Mouse (Mus musculus) heart, embryonic 10.5 days (tissue): ENCODE results near the gene Cox11. TPM values are rescaled to one million over a fixed set of nuclear protein-coding genes. Genes with fewer than 3 reads are reported as not detected.

Experiments used
- DNase-seq: peaks from one replicate; pipeline ENCODE4 v3.0.0-alpha.2; 2017; ENCODE audit warnings: low spot score
- H3K27ac ChIP-seq: fragments of 300-500 bp; sonication (generic); 2 replicates; pipeline ENCODE4 v1.5.1; 2016; ENCODE audit warnings: mild to moderate bottlenecking
- H3K27me3 ChIP-seq: fragments of 300-500 bp; sonication (generic); 2 replicates; pipeline ENCODE4 v1.6.1; 2016; ENCODE audit warnings: mild to moderate bottlenecking; ENCODE audit not compliant: poor library complexity, insufficient read depth, severe bottlenecking
- H3K36me3 ChIP-seq: fragments of 300-500 bp; sonication (generic); 2 replicates; pipeline ENCODE4 v1.6.1; 2016; ENCODE audit warnings: mild to moderate bottlenecking, moderate library complexity
- H3K4me1 ChIP-seq: fragments of 300-500 bp; sonication (generic); 2 replicates; pipeline ENCODE4 v1.6.1; 2016; ENCODE audit warnings: mild to moderate bottlenecking
- H3K4me3 ChIP-seq: fragments of 300-500 bp; sonication (generic); 2 replicates; pipeline ENCODE4 v1.5.1; 2016; ENCODE audit warnings: mild to moderate bottlenecking, moderate library complexity
- H3K9me3 ChIP-seq: fragments of 300-500 bp; sonication (generic); 2 replicates; pipeline ENCODE4 v1.6.1; 2016; ENCODE audit warnings: mild to moderate bottlenecking, moderate library complexity
- WGBS: fragments of 180-500 bp; shearing (Covaris S2); methylation state at CpG from one replicate; pipeline ENCODE4 v1.1.7; 2016; 5-methylcytosine and 5-hydroxymethylcytosine counted together
- polyA plus RNA-seq: library from polyadenylated mRNA; unstranded; fragments of >200 nt; fragmentation: Nextera tagmentation; extraction: Ambion mirVana; gene quantifications from 2 replicates; pipeline ENCODE4 v1.2.1, GENCODE M21; 2016

Cox11 gene
- polyA plus RNA-seq, 1 experiment from 2014 or later = 48.3 TPM

- Histone ChIP-seq H3K27ac (peak overlapping the region; percentile 70; the same call in 1 of the 2 replicates), H3K9me3 (no peaks in the 10 kb centered on the region), H3K36me3 (peaks cover 32% of the 10 kb centered on the region), H3K4me3 (no peak overlapping the region), H3K4me1 (peaks cover 37% of the 10 kb centered on the region), H3K27me3 (no peaks in the 10 kb centered on the region)
- DNase-seq = no peak
- WGBS = 80% methylated on average over 4 of the region's 4 CpGs
These were observed 28.9 kb downstream of the Cox11 start for GRCm38 (mm10) chr11:90666916-90667315.

- peaks cover 32% of the 10 kb centered on the region for H3K36me3 ChIP-seq
- 94% methylated on average over 6 of the region's 6 CpGs for WGBS
- H3K27me3 ChIP-seq = no peaks in the 10 kb centered on the region
These were observed 29.4 kb downstream of the Cox11 start for GRCm38 (mm10) chr11:90667325-90667724.

GRCm38 (mm10) chr11:90675479-90676110 lies 37.6 kb downstream of the Cox11 start:
- no peak for DNase-seq
- WGBS = 75% methylated on average over 5 of the region's 5 CpGs
- Histone ChIP-seq H3K36me3 (peaks cover 36% of the 10 kb centered on the region), H3K27ac (0 out of 2 replicates have a peak overlapping the region, but pooled peaks have one; percentile 13), H3K27me3 (no peaks in the 10 kb centered on the region), H3K4me3 (no peak overlapping the region), H3K9me3 (no peaks in the 10 kb centered on the region), H3K4me1 (peaks cover 21% of the 10 kb centered on the region)

More at GRCm38 (mm10) chr11:90667325-90667724, 29.4 kb downstream of the Cox11 start:
- Histone ChIP-seq H3K4me1 (peaks cover 37% of the 10 kb centered on the region), H3K9me3 (no peaks in the 10 kb centered on the region), H3K27ac (no peak overlapping the region), H3K4me3 (no peak overlapping the region)
- no peak for DNase-seq

- peaks cover 38% of the 10 kb centered on the region; the same call in 1 of the 2 replicates for H3K36me3 ChIP-seq
- no peak overlapping the region for H3K4me3 ChIP-seq
- H3K27ac ChIP-seq = no peak overlapping the region
- 94% methylated on average over 7 of the region's 7 CpGs for WGBS
- H3K27me3 ChIP-seq = no peaks in the 10 kb centered on the region
- peak; percentile 31 for DNase-seq
- H3K9me3 ChIP-seq = no peaks in the 10 kb centered on the region
- peaks cover 21% of the 10 kb centered on the region for H3K4me1 ChIP-seq
These were observed 39.1 kb downstream of the Cox11 start for GRCm38 (mm10) chr11:90677027-90677426.

- H3K9me3 ChIP-seq = no peaks in the 10 kb centered on the region
- 43% methylated on average over 8 of the region's 8 CpGs for WGBS
- peak overlapping the region; percentile 47; the same call in 1 of the 2 replicates for H3K27ac ChIP-seq
- peaks cover 21% of the 10 kb centered on the region for H3K4me1 ChIP-seq
- no peak overlapping the region for H3K4me3 ChIP-seq
- H3K36me3 ChIP-seq = peaks cover 37% of the 10 kb centered on the region
- peak; percentile 75 for DNase-seq
- H3K27me3 ChIP-seq = no peaks in the 10 kb centered on the region
These were observed 39.9 kb downstream of the Cox11 start for GRCm38 (mm10) chr11:90677771-90678288.

GRCm38 (mm10) chr11:90678582-90678981 lies 40.6 kb downstream of the Cox11 start:
- 0 out of 2 replicates have a peak overlapping the region, but pooled peaks have one; percentile 16 for H3K27ac ChIP-seq
- H3K36me3 ChIP-seq = peaks cover 35% of the 10 kb centered on the region
- no peaks in the 10 kb centered on the region for H3K9me3 ChIP-seq
- DNase-seq = no peak
- H3K4me1 ChIP-seq = peaks cover 21% of the 10 kb centered on the region
- 96% methylated on average over 5 of the region's 5 CpGs for WGBS
- H3K27me3 ChIP-seq = no peaks in the 10 kb centered on the region
- H3K4me3 ChIP-seq = no peak overlapping the region

- Histone ChIP-seq H3K27ac (no peak overlapping the region), H3K4me3 (no peak overlapping the region), H3K4me1 (peaks cover 16% of the 10 kb centered on the region; the same call in 1 of the 2 replicates), H3K36me3 (peaks cover 36% of the 10 kb centered on the region), H3K27me3 (no peaks in the 10 kb centered on the region), H3K9me3 (no peaks in the 10 kb centered on the region)
- peak; percentile 70 for DNase-seq
These were observed 43.2 kb downstream of the Cox11 start for GRCm38 (mm10) chr11:90681171-90681570.

- no peaks in the 10 kb centered on the region for H3K9me3 ChIP-seq
- 73% methylated on average over 6 of the region's 6 CpGs for WGBS
- H3K4me3 ChIP-seq = no peak overlapping the region
- H3K4me1 ChIP-seq = peaks cover 12% of the 10 kb centered on the region; the same call in 1 of the 2 replicates
- no peaks in the 10 kb centered on the region for H3K27me3 ChIP-seq
- peaks cover 34% of the 10 kb centered on the region for H3K36me3 ChIP-seq
- no peak overlapping the region for H3K27ac ChIP-seq
- peak; percentile 47 for DNase-seq
These were observed 46.8 kb downstream of the Cox11 start for GRCm38 (mm10) chr11:90684765-90685164.

- H3K27ac ChIP-seq = no peak overlapping the region
- peak; percentile 33 for DNase-seq
- peaks cover 30% of the 10 kb centered on the region for H3K36me3 ChIP-seq
- peaks cover 12% of the 10 kb centered on the region; the same call in 1 of the 2 replicates for H3K4me1 ChIP-seq
- WGBS = 80% methylated on average over 6 of the region's 6 CpGs
- H3K9me3 ChIP-seq = no peaks in the 10 kb centered on the region
- no peak overlapping the region for H3K4me3 ChIP-seq
- no peaks in the 10 kb centered on the region for H3K27me3 ChIP-seq
These were observed 47.2 kb downstream of the Cox11 start for GRCm38 (mm10) chr11:90685196-90685595.

GRCm38 (mm10) chr11:90686287-90687025 lies 48.5 kb downstream of the Cox11 start:
- no peaks in the 10 kb centered on the region for H3K27me3 ChIP-seq
- WGBS = 72% methylated on average over 13 of the region's 13 CpGs
- H3K36me3 ChIP-seq = peaks cover 23% of the 10 kb centered on the region
- peak; percentile 69 for DNase-seq
- peak overlapping the region; percentile 77 for H3K4me3 ChIP-seq
- H3K9me3 ChIP-seq = no peaks in the 10 kb centered on the region
- peaks cover 18% of the 10 kb centered on the region; the same call in 1 of the 2 replicates for H3K4me1 ChIP-seq
- H3K27ac ChIP-seq = peak overlapping the region; percentile 89

- 2% methylated on average over 17 of the region's 17 CpGs for WGBS
- no peaks in the 10 kb centered on the region for H3K27me3 ChIP-seq
- H3K4me3 ChIP-seq = peak overlapping the region; percentile 77
- H3K27ac ChIP-seq = peak overlapping the region; percentile 89
- no peaks in the 10 kb centered on the region for H3K9me3 ChIP-seq
- DNase-seq = peak; percentile 77
- H3K36me3 ChIP-seq = peaks cover 18% of the 10 kb centered on the region
- H3K4me1 ChIP-seq = peaks cover 20% of the 10 kb centered on the region; the same call in 1 of the 2 replicates
These were observed 49.1 kb downstream of the Cox11 start for GRCm38 (mm10) chr11:90687040-90687439.

- Histone ChIP-seq H3K4me1 (peaks cover 20% of the 10 kb centered on the region; the same call in 1 of the 2 replicates), H3K27me3 (no peaks in the 10 kb centered on the region), H3K4me3 (peak within 1 kb of the TSS; percentile 77), H3K27ac (peak within 1 kb of the TSS; percentile 89), H3K9me3 (no peaks in the 10 kb centered on the region), H3K36me3 (peaks cover 12% of the 10 kb centered on the region)
- WGBS = 5% methylated on average over 47 of the region's 47 CpGs
- peak; percentile 90 for DNase-seq
These were observed 49.8 kb downstream of the Cox11 start, which contains the start of gene Tom1l1 for GRCm38 (mm10) chr11:90687460-90688416. Tom1l1 (minus strand) TSS chr11:90688366.
